Mouse (Mus musculus): ENCODE results near the gene Mrps15. TPM values are rescaled to one million over a fixed set of nuclear protein-coding genes. Genes with fewer than 3 reads are reported as not detected.

The Mrps15 gene
- polyA plus RNA-seq, 1 experiment, result 86.8 TPM

GRCm38 (mm10) chr4:126103057-126103581 is 56.4 kb downstream of the Mrps15 start:
- TF ChIP-seq MYOG (IDR thresholded peaks at IDR 0.05; ENCODE audit: control insufficient read depth in 1 of 3, insufficient read depth in 1 of 3, insufficient read length in 2 of 3, low read depth in 2 of 3) (peak in 1 of 3 experiments; percentile 45), SRF (IDR thresholded peaks at IDR 0.05; ENCODE audit: control insufficient read depth, insufficient read length, low read depth) (peak; percentile 43), POLR2A (IDR thresholded peaks at IDR 0.05; ENCODE audit: insufficient read length, low read depth) (peak; percentile 67), TCF12 (IDR thresholded peaks at IDR 0.05; ENCODE audit: insufficient read depth, poor library complexity, severe bottlenecking) (no peak), CEBPB (IDR thresholded peaks at IDR 0.05; ENCODE audit: insufficient read depth, poor library complexity, severe bottlenecking) (peak; percentile 98), MAX (IDR thresholded peaks at IDR 0.05; ENCODE audit: low read depth) (no peak), TCF3 (IDR thresholded peaks at IDR 0.05; ENCODE audit: insufficient read length, low read depth) (no peak), MYOD1 (IDR thresholded peaks at IDR 0.05; ENCODE audit: control insufficient read depth in 1 of 3, insufficient read length in 2 of 3, low read depth in 2 of 3) (peak in 2 of 3 experiments; percentile 4 to 24), USF1 (IDR thresholded peaks at IDR 0.05; ENCODE audit: low read depth) (no peak), REST (IDR thresholded peaks at IDR 0.05; ENCODE audit: insufficient read depth, insufficient read length) (no peak), E2F4 (IDR thresholded peaks at IDR 0.05; ENCODE audit: insufficient read depth) (no peak), POLR2AphosphoS2 (IDR thresholded peaks at IDR 0.05; ENCODE audit: insufficient read length, low read depth) (peak; percentile 78)
- H3K27me3 ChIP-seq (ENCODE audit: control insufficient read depth, insufficient read depth, insufficient read length), result no peaks in the 10 kb centered on the region
- peaks cover 3% of the 10 kb centered on the region for H3K36me3 ChIP-seq (ENCODE audit: control insufficient read depth, insufficient read depth)
- peaks cover 51% of the 10 kb centered on the region for H3K79me2 ChIP-seq (ENCODE audit: control insufficient read depth, insufficient read depth)
- H3K4me2 ChIP-seq (ENCODE audit: low read depth), result peak overlapping the region; percentile 100
- peak overlapping the region; percentile 44 for H3ac ChIP-seq (ENCODE audit: control insufficient read depth, insufficient read length)
- H3K4me3 ChIP-seq, result peak overlapping the region; percentile 95

GRCm38 (mm10) chr4:126103590-126104068 is 56.9 kb downstream of the Mrps15 start, which contains the start of gene Stk40:
Stk40 (plus strand) TSS chr4:126103957.
- H3K27me3 ChIP-seq (ENCODE audit: control insufficient read depth, insufficient read depth, insufficient read length), result no peaks in the 10 kb centered on the region
- H3K4me2 ChIP-seq (ENCODE audit: low read depth), result peak within 1 kb of the TSS; percentile 100
- H3K79me2 ChIP-seq (ENCODE audit: control insufficient read depth, insufficient read depth), result peaks cover 53% of the 10 kb centered on the region
- H3K36me3 ChIP-seq (ENCODE audit: control insufficient read depth, insufficient read depth), result no peaks in the 10 kb centered on the region
- H3K4me3 ChIP-seq, result peak within 1 kb of the TSS; percentile 95
- TF ChIP-seq POLR2AphosphoS2 (IDR thresholded peaks at IDR 0.05; ENCODE audit: insufficient read length, low read depth), result peak; percentile 80
- peak; percentile 50 for TF ChIP-seq SRF (IDR thresholded peaks at IDR 0.05; ENCODE audit: control insufficient read depth, insufficient read length, low read depth)
- peak in 1 of 3 experiments; percentile 25 for TF ChIP-seq MYOG (IDR thresholded peaks at IDR 0.05; ENCODE audit: control insufficient read depth in 1 of 3, insufficient read depth in 1 of 3, insufficient read length in 2 of 3, low read depth in 2 of 3)
- peak; percentile 82 for TF ChIP-seq POLR2A (IDR thresholded peaks at IDR 0.05; ENCODE audit: insufficient read length, low read depth)
- no peak for TF ChIP-seq TCF3 (IDR thresholded peaks at IDR 0.05; ENCODE audit: insufficient read length, low read depth)
- TF ChIP-seq MYOD1 (IDR thresholded peaks at IDR 0.05; ENCODE audit: control insufficient read depth in 1 of 3, insufficient read length in 2 of 3, low read depth in 2 of 3), result peak in 1 of 3 experiments; percentile 18
- no peak for TF ChIP-seq TCF12 (IDR thresholded peaks at IDR 0.05; ENCODE audit: insufficient read depth, poor library complexity, severe bottlenecking)
- H3ac ChIP-seq (ENCODE audit: control insufficient read depth, insufficient read length), result peak within 1 kb of the TSS; percentile 44

GRCm38 (mm10) chr4:126104261-126105075 is 57.7 kb downstream of the Mrps15 start:
- H3K36me3 ChIP-seq (ENCODE audit: control insufficient read depth, insufficient read depth), result no peaks in the 10 kb centered on the region
- no peaks in the 10 kb centered on the region for H3K27me3 ChIP-seq (ENCODE audit: control insufficient read depth, insufficient read depth, insufficient read length)
- H3ac ChIP-seq (ENCODE audit: control insufficient read depth, insufficient read length), result peak overlapping the region; percentile 44
- H3K4me3 ChIP-seq, result peak overlapping the region; percentile 95
- H3K4me2 ChIP-seq (ENCODE audit: low read depth), result peak overlapping the region; percentile 97
- TF ChIP-seq MYOD1 (IDR thresholded peaks at IDR 0.05; ENCODE audit: control insufficient read depth in 1 of 3, insufficient read length in 2 of 3, low read depth in 2 of 3) (peak in 2 of 3 experiments; percentile 4 to 35), POLR2A (IDR thresholded peaks at IDR 0.05; ENCODE audit: insufficient read length, low read depth) (peak; percentile 26), REST (IDR thresholded peaks at IDR 0.05; ENCODE audit: insufficient read depth, insufficient read length) (no peak), TCF3 (IDR thresholded peaks at IDR 0.05; ENCODE audit: insufficient read length, low read depth) (no peak), POLR2AphosphoS2 (IDR thresholded peaks at IDR 0.05; ENCODE audit: insufficient read length, low read depth) (peak; percentile 41), E2F4 (IDR thresholded peaks at IDR 0.05; ENCODE audit: insufficient read depth) (no peak), MYOG (IDR thresholded peaks at IDR 0.05; ENCODE audit: control insufficient read depth in 1 of 3, insufficient read depth in 1 of 3, insufficient read length in 2 of 3, low read depth in 2 of 3) (no peak), TCF12 (IDR thresholded peaks at IDR 0.05; ENCODE audit: insufficient read depth, poor library complexity, severe bottlenecking) (no peak), SRF (IDR thresholded peaks at IDR 0.05; ENCODE audit: control insufficient read depth, insufficient read length, low read depth) (no peak), USF1 (IDR thresholded peaks at IDR 0.05; ENCODE audit: low read depth) (no peak), CEBPB (IDR thresholded peaks at IDR 0.05; ENCODE audit: insufficient read depth, poor library complexity, severe bottlenecking) (no peak), MAX (IDR thresholded peaks at IDR 0.05; ENCODE audit: low read depth) (no peak)
- peaks cover 54% of the 10 kb centered on the region for H3K79me2 ChIP-seq (ENCODE audit: control insufficient read depth, insufficient read depth)

Other genes with a start within 250 kb of the Mrps15 start
- not detected for gene Csf3r, start 22.4 kb upstream of the Mrps15 start, polyA plus RNA-seq (2012; fragmentation: generic; extraction: Trizol)
- gene Oscp1, start 11.6 kb downstream of the Mrps15 start, polyA plus RNA-seq (2012; fragmentation: generic; extraction: Trizol), result 12.8 TPM
- 50.5 TPM for gene Lsm10, start 49.7 kb downstream of the Mrps15 start, polyA plus RNA-seq (2012; fragmentation: generic; extraction: Trizol)
- gene Stk40, start 57.0 kb downstream of the Mrps15 start, polyA plus RNA-seq (2012; fragmentation: generic; extraction: Trizol), result 25.9 TPM
- gene Eva1b, start 100.8 kb downstream of the Mrps15 start, polyA plus RNA-seq (2012; fragmentation: generic; extraction: Trizol), result 28.6 TPM
- 0.23 TPM for gene Sh3d21, start 116.6 kb downstream of the Mrps15 start, polyA plus RNA-seq (2012; fragmentation: generic; extraction: Trizol)
- gene Thrap3, start 155.8 kb downstream of the Mrps15 start, polyA plus RNA-seq (2012; fragmentation: generic; extraction: Trizol), result 56.6 TPM
- gene Map7d1, start 209.4 kb downstream of the Mrps15 start, polyA plus RNA-seq (2012; fragmentation: generic; extraction: Trizol), result 236 TPM
- gene Trappc3, start 215.4 kb downstream of the Mrps15 start, polyA plus RNA-seq (2012; fragmentation: generic; extraction: Trizol), result 84.1 TPM
- 0.06 TPM for gene Col8a2, start 239.9 kb downstream of the Mrps15 start, polyA plus RNA-seq (2012; fragmentation: generic; extraction: Trizol)

Measured in myocyte (in vitro differentiated cells).